Mouse (Mus musculus) gastrocnemius, postnatal 25 days (tissue): ENCODE measurements around the gene Smim22. TPM values are rescaled to one million over a fixed set of nuclear protein-coding genes. Genes with fewer than 3 reads are reported as not detected.

ENCODE experiments used
- DNase-seq: peaks from one replicate; pipeline ENCODE4 v3.0.0; 2022
- long read RNA-seq, 2 experiments: library from polyadenylated mRNA; stranded (forward); transcript quantifications; one replicate each; pipeline ENCODE4 v2.0.0; 2021
- total RNA-seq, 2 experiments: library from RNA; stranded (reverse); gene quantifications; 1 replicate in 1 of 2; 2 replicates in 1 of 2; pipeline ENCODE4 v1.2.3; 2021

Smim22 gene
- not detected for total RNA-seq
- long read RNA-seq, experiment 1, result 0 reads
- long read RNA-seq, experiment 2, partial matches to known transcripts, result 0 of 1 reads
- long read RNA-seq, experiment 2, other reads (novel, unspliced or antisense), result 1 of 1 reads

- no peak for DNase-seq
Measured at GRCm38 (mm10) chr16:5007067-5007466, at the start of gene Smim22. Smim22 (plus strand) TSS chr16:5007288.

- no peak for DNase-seq
Measured at GRCm38 (mm10) chr16:4957446-4957845, 49.6 kb upstream of the Smim22 start.

DNA sequence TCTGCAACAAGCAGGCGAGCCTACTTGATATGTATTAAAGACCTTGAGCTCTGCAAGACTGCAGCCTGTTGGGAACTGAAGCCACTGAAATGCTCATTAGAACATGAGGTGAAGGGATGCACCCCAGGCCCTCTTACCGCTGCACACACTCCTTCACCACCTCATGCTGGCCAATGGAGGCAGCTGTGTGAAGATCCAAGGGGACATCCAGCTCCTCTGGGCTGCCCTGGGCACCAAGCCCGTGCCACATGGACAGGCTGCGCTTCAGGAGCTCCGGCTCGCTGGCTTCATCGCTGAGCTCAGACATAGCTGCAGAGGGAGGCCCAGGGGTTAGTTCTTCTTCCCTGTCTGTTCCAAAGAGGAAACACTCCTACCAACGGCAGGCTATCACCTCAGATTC is 46.8 kb upstream of the Smim22 start:
- DNase-seq, result no peak

- no peak for DNase-seq
Measured at GRCm38 (mm10) chr16:4963346-4963745, 43.7 kb upstream of the Smim22 start.

- DNase-seq, result peak; percentile 99
Measured at GRCm38 (mm10) chr16:4963797-4964709, 43.0 kb upstream of the Smim22 start, which contains the start of gene Anks3. Anks3 (minus strand) TSS chr16:4964205.

- DNase-seq, result no peak
Measured at GRCm38 (mm10) chr16:4964731-4965391, 42.2 kb upstream of the Smim22 start.

GRCm38 (mm10) chr16:4965392-4966129 is 41.5 kb upstream of the Smim22 start:
- no peak for DNase-seq

- no peak for DNase-seq
Measured at GRCm38 (mm10) chr16:4968426-4968825, 38.7 kb upstream of the Smim22 start.

DNA sequence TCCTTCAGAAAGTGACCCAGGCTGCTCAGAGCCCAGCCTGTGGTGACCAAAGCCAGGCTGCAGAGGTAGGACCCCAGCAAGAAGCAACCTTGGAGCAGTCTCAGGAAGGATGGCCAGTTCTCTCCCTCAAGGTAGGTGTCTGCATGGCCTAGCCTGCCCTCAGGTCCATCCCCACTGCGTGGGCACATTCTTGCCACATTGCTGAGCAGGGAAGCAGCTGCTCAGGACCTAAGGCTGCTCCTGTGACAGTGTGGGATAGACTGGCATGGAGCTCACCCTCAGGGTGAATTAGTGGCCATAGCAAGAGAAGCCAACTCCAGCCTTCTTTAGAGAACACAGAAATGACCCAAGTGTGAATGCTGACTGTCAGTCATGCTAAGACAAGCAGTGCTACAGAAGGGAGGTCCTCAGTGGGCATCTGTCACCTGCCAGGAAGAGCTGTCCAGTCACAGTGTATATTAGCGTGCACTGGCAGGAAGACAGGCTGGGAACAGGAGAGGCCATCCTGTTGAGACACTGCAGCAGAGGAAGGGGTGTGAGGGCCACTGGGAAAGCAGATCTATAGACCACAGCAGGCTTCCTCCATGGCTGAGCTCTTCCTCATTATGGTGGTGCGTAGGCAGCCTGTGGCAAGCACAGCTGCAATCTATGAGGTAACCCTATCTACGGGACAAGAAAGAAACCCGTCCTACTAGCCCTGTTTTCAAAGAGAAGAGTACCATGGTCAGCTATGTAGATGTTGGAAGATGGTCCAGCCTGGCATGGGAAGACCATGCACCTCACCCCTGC is 37.8 kb upstream of the Smim22 start:
- no peak for DNase-seq

GRCm38 (mm10) chr16:4971626-4972025 is 35.5 kb upstream of the Smim22 start:
- no peak for DNase-seq

- DNase-seq, result no peak
Measured at GRCm38 (mm10) chr16:4974521-4974920, 32.6 kb upstream of the Smim22 start.

DNA sequence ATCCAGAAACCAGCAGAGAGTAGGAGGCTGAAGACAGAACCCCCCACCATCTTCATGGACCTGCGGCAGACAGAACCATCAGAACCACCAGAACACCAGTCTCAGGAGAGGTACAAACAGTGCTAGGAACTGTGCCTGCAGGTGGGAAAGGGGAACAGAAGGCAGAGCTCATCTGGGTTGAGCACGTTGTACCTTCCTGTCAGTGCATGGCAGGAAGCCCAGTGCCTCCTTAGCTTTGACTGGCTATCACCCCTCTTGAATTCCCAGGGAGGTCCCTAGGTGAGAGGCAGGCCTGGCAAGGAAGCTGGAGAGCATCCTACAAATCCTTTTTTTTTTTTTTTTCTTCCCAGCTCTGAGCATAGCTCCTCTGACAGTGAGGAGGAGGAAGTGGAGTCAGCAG is 30.9 kb upstream of the Smim22 start:
- DNase-seq, result no peak

DNA sequence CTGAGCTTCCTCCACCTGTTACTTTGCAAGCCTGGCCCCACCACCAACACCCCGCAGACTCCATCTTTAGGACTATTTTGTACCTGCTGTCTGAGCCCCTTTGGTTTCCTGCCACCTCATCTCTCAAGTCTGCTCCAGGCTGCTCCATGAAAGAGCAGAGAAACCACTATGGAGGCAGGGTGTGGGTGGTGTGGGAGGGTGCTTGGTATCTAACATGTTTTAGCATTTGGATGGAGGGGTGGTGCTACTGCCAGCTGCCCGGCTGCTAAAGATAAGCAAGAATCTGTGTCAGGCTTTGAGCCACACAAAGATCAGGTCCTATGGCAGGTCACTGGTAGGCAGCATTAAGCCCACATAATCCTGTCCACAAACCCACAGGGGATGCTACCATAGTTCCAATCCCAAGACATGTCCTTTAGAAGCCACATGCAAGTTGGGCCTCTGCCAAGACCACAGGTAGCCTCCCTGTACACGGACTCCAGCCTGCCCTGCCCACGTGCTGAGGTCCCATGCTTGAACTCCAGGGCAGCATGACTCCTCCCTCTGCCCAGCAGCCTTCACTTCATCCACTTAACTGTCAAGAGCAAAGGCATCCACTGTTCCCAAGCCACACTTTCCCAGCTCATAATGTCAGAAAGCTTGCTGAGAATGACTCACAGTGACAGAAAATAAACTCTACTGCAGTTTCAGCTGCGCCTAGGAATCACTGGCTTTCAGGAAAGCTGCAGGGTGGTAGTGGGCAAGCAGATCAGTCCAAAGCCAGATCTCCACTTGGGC is 28.6 kb upstream of the Smim22 start:
- DNase-seq, result no peak

DNA sequence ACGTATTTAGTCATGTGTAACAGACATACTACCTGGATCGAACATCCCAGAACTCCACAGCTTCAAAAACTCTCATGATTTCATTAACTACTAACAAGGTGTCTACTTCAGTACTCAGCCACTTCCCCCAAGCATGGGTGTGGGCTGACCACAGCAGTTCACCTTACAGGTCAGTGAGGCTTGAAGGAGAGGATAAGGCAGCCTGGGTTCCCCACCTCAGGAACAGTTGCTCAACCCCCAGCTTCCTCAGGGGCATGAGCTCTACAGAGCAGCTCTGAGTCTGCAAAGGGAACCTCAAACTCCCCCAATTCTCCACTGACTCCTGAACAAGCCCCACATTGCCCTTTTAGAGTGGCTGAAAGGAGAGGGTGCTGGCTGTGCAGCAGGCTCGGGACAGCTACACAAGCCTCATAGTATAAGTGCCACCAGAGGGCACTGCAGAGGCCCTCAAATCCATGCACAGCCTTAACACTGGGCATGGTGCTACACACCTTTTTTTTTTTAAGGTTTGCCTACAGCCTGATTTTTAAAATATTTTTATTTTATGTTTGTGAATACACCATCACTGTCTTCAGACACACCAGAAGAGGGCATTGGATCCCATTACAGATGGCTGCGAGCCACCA is 27.2 kb upstream of the Smim22 start:
- DNase-seq, result no peak

GRCm38 (mm10) chr16:4984717-4985116 is 22.4 kb upstream of the Smim22 start:
- DNase-seq, result no peak

- DNase-seq, result no peak
Measured at GRCm38 (mm10) chr16:4993276-4993675, 13.8 kb upstream of the Smim22 start.

- no peak for DNase-seq
Measured at GRCm38 (mm10) chr16:4997553-4997952, 9.5 kb upstream of the Smim22 start, which contains the start of gene Sept12. Sept12 (minus strand) TSS chr16:4997852.

- DNase-seq, result no peak
Measured at GRCm38 (mm10) chr16:4998984-4999383, 8.1 kb upstream of the Smim22 start.

- no peak for DNase-seq
Measured at GRCm38 (mm10) chr16:5000611-5001010, 6.5 kb upstream of the Smim22 start.

DNA sequence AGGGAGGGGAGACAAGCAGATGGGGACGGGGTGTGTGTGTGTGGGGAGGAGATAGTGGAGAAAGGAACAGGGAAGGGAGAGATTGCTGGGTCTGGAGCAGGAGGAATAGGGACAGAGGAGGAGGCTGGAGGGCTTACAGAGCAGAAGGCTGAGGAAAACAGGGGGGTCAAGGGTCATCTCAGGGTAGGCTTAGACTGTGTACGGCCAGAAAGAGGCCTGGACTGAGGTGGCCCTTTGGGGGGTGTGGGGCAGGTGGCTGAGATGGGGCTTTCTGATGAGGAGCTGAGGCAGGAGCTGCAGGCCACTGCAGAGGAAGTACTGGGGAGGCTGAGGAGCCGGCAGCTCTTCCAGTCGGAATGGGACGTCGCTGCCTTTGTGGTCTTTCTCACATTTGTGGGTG is 404 bp downstream of the Smim22 start:
- no peak for DNase-seq
